Mouse (Mus musculus) lung, embryonic 14.5 days (tissue): ENCODE results near the gene Shank2. TPM values are rescaled to one million over a fixed set of nuclear protein-coding genes. Genes with fewer than 3 reads are reported as not detected.

Source experiments
- ATAC-seq: fragments of 200-750 bp; cut with Nextera tagmentation; 2 replicates; pipeline ENCODE4 v1.8.0; 2017; ENCODE audit warnings: mild to moderate bottlenecking, moderate TSS enrichment, moderate library complexity; ENCODE audit not compliant: insufficient read depth
- DNase-seq: peaks from one replicate; pipeline ENCODE4 v3.0.0-alpha.2; 2015
- H3K27ac ChIP-seq: fragments of 300-500 bp; sonication (generic); 2 replicates; pipeline ENCODE4 v1.5.1; 2014; ENCODE audit warnings: low read depth, mild to moderate bottlenecking, moderate library complexity
- H3K27me3 ChIP-seq: fragments of 300-500 bp; sonication (generic); 2 replicates; pipeline ENCODE4 v1.6.1; 2014; ENCODE audit warnings: low read length, control low read depth; ENCODE audit not compliant: insufficient read depth
- H3K36me3 ChIP-seq: fragments of 300-500 bp; sonication (generic); 2 replicates; pipeline ENCODE4 v1.6.1; 2014; ENCODE audit warnings: control low read depth; ENCODE audit not compliant: insufficient read depth
- H3K4me1 ChIP-seq: fragments of 300-500 bp; sonication (generic); 2 replicates; pipeline ENCODE4 v1.6.1; 2014; ENCODE audit warnings: antibody characterized with exemption, control low read depth; ENCODE audit not compliant: insufficient read depth
- H3K4me2 ChIP-seq: fragments of 300-500 bp; sonication (generic); 2 replicates; pipeline ENCODE4 v1.6.1; 2014; ENCODE audit warnings: mild to moderate bottlenecking
- H3K4me3 ChIP-seq: fragments of 300-500 bp; sonication (generic); 2 replicates; pipeline ENCODE4 v1.5.1; 2014; ENCODE audit warnings: low read depth, low read length
- H3K9ac ChIP-seq: fragments of 300-500 bp; sonication (generic); 2 replicates; pipeline ENCODE4 v1.6.1; 2014
- H3K9me3 ChIP-seq: fragments of 300-500 bp; sonication (generic); 2 replicates; pipeline ENCODE4 v1.6.1; 2016; ENCODE audit warnings: low read depth, low read length, control low read depth
- CTCF ChIP-seq: IDR thresholded peaks from 2 replicates; pipeline ENCODE4 v1.5.1; 2016; ENCODE audit warnings: antibody characterized with exemption, low read depth
- WGBS: fragments of 180-500 bp; shearing (Covaris S2); extraction: QIAGEN DNeasy Blood & Tissue Kit; methylation state at CpG from one replicate; pipeline ENCODE4 v1.1.7; 2014; 5-methylcytosine and 5-hydroxymethylcytosine counted together
- polyA plus RNA-seq: library from polyadenylated mRNA; unstranded; fragments of >200 nt; fragmentation: Nextera tagmentation; extraction: Ambion mirVana; gene quantifications from 2 replicates; pipeline ENCODE4 v1.2.1, GENCODE M21; 2014

The Shank2 gene
- polyA plus RNA-seq, 1 experiment from 2014 or later, result 2.1 TPM

DNA sequence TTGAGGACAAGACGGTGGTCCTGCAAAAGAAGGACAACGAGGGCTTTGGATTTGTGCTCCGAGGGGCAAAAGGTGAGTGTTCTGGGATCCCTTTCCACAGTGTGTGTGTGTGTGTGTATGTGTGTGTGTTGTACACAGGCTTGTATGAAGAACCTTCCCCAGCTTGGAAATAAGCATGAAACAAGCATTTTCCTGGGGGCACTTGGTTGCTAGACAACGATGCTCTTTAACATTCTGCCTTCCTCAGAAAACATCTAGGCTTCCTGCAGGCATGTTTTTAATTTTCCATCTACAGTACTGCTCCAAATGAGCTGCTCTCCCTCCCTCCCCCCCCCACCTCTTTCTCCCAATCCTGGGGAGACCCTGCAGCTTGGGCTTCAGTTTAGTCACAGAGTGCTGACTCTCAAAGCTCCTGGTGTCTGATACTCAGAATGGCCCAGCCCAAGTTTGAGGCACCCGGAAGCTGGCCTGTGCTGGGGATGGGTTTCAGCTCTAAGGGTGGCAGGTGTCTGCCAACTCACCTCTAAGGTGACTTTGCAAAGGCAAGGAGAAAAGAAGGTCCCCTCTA is 283.4 kb downstream of the Shank2 start:
- H3K27me3 ChIP-seq, result peaks cover 8% of the 10 kb centered on the region; the same call in 1 of the 2 replicates
- no peak overlapping the region for H3K9ac ChIP-seq
- ATAC-seq, result no peak
- H3K36me3 ChIP-seq, result no peaks in the 10 kb centered on the region
- DNase-seq, result no peak
- no peak for TF ChIP-seq CTCF
- peak overlapping the region; percentile 70 for H3K4me2 ChIP-seq
- 28% methylated on average over 5 of the region's 5 CpGs for WGBS
- no peak overlapping the region for H3K27ac ChIP-seq
- no peaks in the 10 kb centered on the region for H3K9me3 ChIP-seq
- no peaks in the 10 kb centered on the region for H3K4me1 ChIP-seq
- H3K4me3 ChIP-seq, result peak overlapping the region; percentile 33; the same call in 1 of the 2 replicates

DNA sequence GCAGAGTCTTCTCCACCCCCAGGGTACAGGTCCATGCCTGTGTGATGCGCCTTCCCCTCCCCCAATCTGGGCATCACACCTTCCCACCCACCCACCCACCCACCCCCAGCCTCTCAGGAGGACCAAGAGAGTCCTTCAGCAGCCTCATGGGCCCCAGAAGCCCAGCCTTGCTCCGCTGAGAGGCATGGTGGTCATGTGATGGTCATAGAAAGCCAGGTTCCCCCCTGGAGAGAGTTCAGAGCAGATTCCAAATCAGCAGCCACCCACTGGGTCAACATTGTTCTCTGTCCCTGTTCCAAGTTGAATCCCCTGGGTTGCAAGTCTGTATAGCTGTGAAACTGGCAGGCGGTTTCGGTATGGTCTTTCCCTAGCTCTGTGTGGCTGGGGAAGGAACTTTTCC is 284.2 kb downstream of the Shank2 start:
- Histone ChIP-seq H3K4me1 (no peaks in the 10 kb centered on the region), H3K9me3 (no peaks in the 10 kb centered on the region), H3K9ac (no peak overlapping the region), H3K4me3 (no peak overlapping the region), H3K27ac (no peak overlapping the region), H3K27me3 (peaks cover 8% of the 10 kb centered on the region; the same call in 1 of the 2 replicates), H3K36me3 (no peaks in the 10 kb centered on the region), H3K4me2 (no peak overlapping the region)
- DNase-seq (no peak), ATAC-seq (no peak)
- WGBS, result 69% methylated on average over 4 of the region's 4 CpGs
- no peak for TF ChIP-seq CTCF

DNA sequence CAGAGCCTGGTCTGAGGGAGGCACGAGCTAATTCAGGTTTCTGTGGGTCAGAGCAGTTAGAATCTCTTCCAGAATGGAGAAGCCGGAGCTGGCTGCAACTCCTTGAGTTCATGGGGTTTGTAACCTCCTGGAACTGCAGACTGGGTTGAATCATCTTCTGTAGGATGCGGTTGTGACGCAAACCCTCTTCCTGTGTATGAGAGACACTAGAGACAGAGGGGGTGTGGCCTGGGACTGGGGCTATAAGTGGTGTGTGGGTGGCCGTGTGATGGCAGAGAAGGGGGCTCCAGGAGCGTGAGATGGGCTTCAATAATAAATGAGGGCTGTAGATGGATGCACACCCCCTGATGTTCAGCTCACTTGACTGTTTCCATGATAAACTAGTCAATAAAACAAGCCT is 286.3 kb downstream of the Shank2 start:
- no peak overlapping the region for H3K4me2 ChIP-seq
- H3K36me3 ChIP-seq, result no peaks in the 10 kb centered on the region
- ATAC-seq, result no peak
- H3K4me3 ChIP-seq, result no peak overlapping the region
- TF ChIP-seq CTCF, result no peak
- H3K4me1 ChIP-seq, result no peaks in the 10 kb centered on the region
- WGBS, result 60% methylated on average over 6 of the region's 6 CpGs
- H3K9ac ChIP-seq, result no peak overlapping the region
- DNase-seq, result no peak
- no peaks in the 10 kb centered on the region for H3K9me3 ChIP-seq
- H3K27ac ChIP-seq, result no peak overlapping the region
- H3K27me3 ChIP-seq, result peaks cover 8% of the 10 kb centered on the region; the same call in 1 of the 2 replicates

GRCm38 (mm10) chr7:144291478-144291877 is 289.8 kb downstream of the Shank2 start:
- peak; percentile 6 for DNase-seq
- no peak for ATAC-seq
- H3K36me3 ChIP-seq, result no peaks in the 10 kb centered on the region
- no peaks in the 10 kb centered on the region for H3K9me3 ChIP-seq
- no peak overlapping the region for H3K9ac ChIP-seq
- H3K4me2 ChIP-seq, result no peak overlapping the region
- H3K4me3 ChIP-seq, result no peak overlapping the region
- 65% methylated on average over 7 of the region's 7 CpGs for WGBS
- no peaks in the 10 kb centered on the region for H3K4me1 ChIP-seq
- H3K27ac ChIP-seq, result no peak overlapping the region
- no peak for TF ChIP-seq CTCF
- H3K27me3 ChIP-seq, result no peaks in the 10 kb centered on the region

DNA sequence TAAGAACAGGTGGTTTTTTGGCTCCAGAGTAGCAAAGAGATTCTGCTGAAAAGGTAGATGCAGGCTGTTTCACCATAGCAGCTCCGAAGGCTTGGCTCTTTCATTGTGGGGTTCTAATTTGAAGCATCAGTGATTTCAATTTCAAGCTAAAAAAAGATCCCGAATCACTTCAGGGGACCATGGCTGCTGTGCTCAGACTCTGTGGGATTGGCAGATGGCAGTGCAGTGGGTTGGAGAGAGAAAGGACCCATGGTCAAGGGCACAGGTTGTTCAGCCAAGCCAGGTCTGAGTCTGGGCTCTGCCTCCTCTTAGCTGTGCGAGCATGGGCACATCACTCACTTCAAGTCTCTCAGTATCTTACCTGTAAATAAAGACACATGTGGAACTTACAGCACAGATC is 291.9 kb downstream of the Shank2 start:
- WGBS, result 82% methylated on average over 3 of the region's 3 CpGs
- Histone ChIP-seq H3K4me3 (no peak overlapping the region), H3K9ac (no peak overlapping the region), H3K4me1 (no peaks in the 10 kb centered on the region), H3K27me3 (no peaks in the 10 kb centered on the region), H3K9me3 (no peaks in the 10 kb centered on the region), H3K4me2 (no peak overlapping the region), H3K36me3 (no peaks in the 10 kb centered on the region), H3K27ac (no peak overlapping the region)
- DNase-seq (no peak), ATAC-seq (no peak)
- TF ChIP-seq CTCF, result no peak

GRCm38 (mm10) chr7:144294239-144295200 is 292.8 kb downstream of the Shank2 start:
- Histone ChIP-seq H3K36me3 (no peaks in the 10 kb centered on the region), H3K4me2 (no peak overlapping the region), H3K9ac (no peak overlapping the region), H3K27ac (no peak overlapping the region), H3K9me3 (no peaks in the 10 kb centered on the region), H3K27me3 (no peaks in the 10 kb centered on the region), H3K4me1 (no peaks in the 10 kb centered on the region), H3K4me3 (no peak overlapping the region)
- DNase-seq (peak; percentile 91), ATAC-seq (no peak; the same call in 1 of the 2 replicates)
- no peak for TF ChIP-seq CTCF
- WGBS, result 38% methylated on average over 13 of the region's 13 CpGs

- no peak for TF ChIP-seq CTCF
- H3K4me3 ChIP-seq, result no peak overlapping the region
- H3K27me3 ChIP-seq, result no peaks in the 10 kb centered on the region
- ATAC-seq (no peak), DNase-seq (no peak)
- no peaks in the 10 kb centered on the region for H3K36me3 ChIP-seq
- H3K9me3 ChIP-seq, result no peaks in the 10 kb centered on the region
- H3K4me2 ChIP-seq, result no peak overlapping the region
- H3K4me1 ChIP-seq, result no peaks in the 10 kb centered on the region
- no peak overlapping the region for H3K9ac ChIP-seq
- no peak overlapping the region for H3K27ac ChIP-seq
- WGBS, result 71% methylated on average over 2 of the region's 2 CpGs
These were observed 297.6 kb downstream of the Shank2 start for GRCm38 (mm10) chr7:144299351-144299750.
